Mouse (Mus musculus): ENCODE data around the gene Rlf. TPM values are rescaled to one million over a fixed set of nuclear protein-coding genes. Genes with fewer than 3 reads are reported as not detected.

Gene Rlf
- polyA plus RNA-seq (2016; fragmentation: Nextera tagmentation; extraction: Ambion mirVana) = 28.0 and 30.7 TPM in 2 replicates

- H3K27ac ChIP-seq (replicated peaks) = peak within 1 kb of the TSS; percentile 95
- H3K4me3 ChIP-seq = peak within 1 kb of the TSS; percentile 97
- WGBS = under 1% methylated on average over 48 of the region's 48 CpGs
- no peaks in the 10 kb centered on the region for H3K27me3 ChIP-seq (replicated peaks; ENCODE audit: low read depth, poor library complexity, severe bottlenecking)
- peaks cover 17% of the 10 kb centered on the region for H3K4me1 ChIP-seq
- 0 out of 2 replicates have a peak, but pooled peaks cover 3% of the 10 kb centered on the region for H3K36me3 ChIP-seq (replicated peaks)
- peak; percentile 98 for DNase-seq (ENCODE audit: low spot score)
- no peaks in the 10 kb centered on the region for H3K9me3 ChIP-seq
Measured at GRCm38 (mm10) chr4:121214793-121215304, at the start of gene Rlf. Rlf (minus strand) TSS chr4:121215084.

GRCm38 (mm10) chr4:121241612-121242000, 26.7 kb upstream of the Rlf start:
- no peaks in the 10 kb centered on the region for H3K9me3 ChIP-seq
- H3K27ac ChIP-seq (replicated peaks) = no peak overlapping the region
- no peak for DNase-seq (ENCODE audit: low spot score)
- 94% methylated on average over 1 of the region's 1 CpGs for WGBS
- H3K4me3 ChIP-seq = no peak overlapping the region
- H3K27me3 ChIP-seq (replicated peaks; ENCODE audit: low read depth, poor library complexity, severe bottlenecking) = no peaks in the 10 kb centered on the region
- H3K4me1 ChIP-seq = no peaks in the 10 kb centered on the region
- H3K36me3 ChIP-seq (replicated peaks) = no peaks in the 10 kb centered on the region

- no peaks in the 10 kb centered on the region for H3K9me3 ChIP-seq
- DNase-seq (ENCODE audit: low spot score) = peak; percentile 16
- WGBS = 46% methylated on average over 14 of the region's 14 CpGs
- no peak overlapping the region for H3K27ac ChIP-seq (replicated peaks)
- no peaks in the 10 kb centered on the region for H3K4me1 ChIP-seq
- H3K4me3 ChIP-seq = no peak overlapping the region
- H3K27me3 ChIP-seq (replicated peaks; ENCODE audit: low read depth, poor library complexity, severe bottlenecking) = no peaks in the 10 kb centered on the region
- no peaks in the 10 kb centered on the region for H3K36me3 ChIP-seq (replicated peaks)
Measured at GRCm38 (mm10) chr4:121240637-121241611, 26.0 kb upstream of the Rlf start.

- no peaks in the 10 kb centered on the region for H3K27me3 ChIP-seq (replicated peaks; ENCODE audit: low read depth, poor library complexity, severe bottlenecking)
- H3K27ac ChIP-seq (replicated peaks) = no peak overlapping the region
- H3K9me3 ChIP-seq = no peaks in the 10 kb centered on the region
- H3K4me3 ChIP-seq = no peak overlapping the region
- 71% methylated on average over 4 of the region's 4 CpGs for WGBS
- DNase-seq (ENCODE audit: low spot score) = no peak
- H3K36me3 ChIP-seq (replicated peaks) = no peaks in the 10 kb centered on the region
- no peaks in the 10 kb centered on the region for H3K4me1 ChIP-seq
Measured at GRCm38 (mm10) chr4:121239878-121240277, 25.0 kb upstream of the Rlf start.

- Histone ChIP-seq H3K9me3 (no peaks in the 10 kb centered on the region), H3K4me1 (peaks cover 11% of the 10 kb centered on the region; the same call in 1 of the 2 replicates), H3K36me3 (replicated peaks) (no peaks in the 10 kb centered on the region), H3K27ac (replicated peaks) (no peak overlapping the region), H3K27me3 (replicated peaks; ENCODE audit: low read depth, poor library complexity, severe bottlenecking) (0 out of 2 replicates have a peak, but pooled peaks cover 9% of the 10 kb centered on the region), H3K4me3 (peak overlapping the region; percentile 45)
- 11% methylated on average over 5 of the region's 5 CpGs for WGBS
- DNase-seq (ENCODE audit: low spot score) = peak; percentile 44
Measured at GRCm38 (mm10) chr4:121231772-121232414, 17.0 kb upstream of the Rlf start.

- 6% methylated on average over 16 of the region's 16 CpGs for WGBS
- Histone ChIP-seq H3K27ac (replicated peaks) (peak overlapping the region; percentile 51), H3K9me3 (0 out of 2 replicates have a peak, but pooled peaks cover 1% of the 10 kb centered on the region), H3K36me3 (replicated peaks) (no peaks in the 10 kb centered on the region), H3K4me1 (peaks cover 11% of the 10 kb centered on the region; the same call in 1 of the 2 replicates), H3K4me3 (peak overlapping the region; percentile 45), H3K27me3 (replicated peaks; ENCODE audit: low read depth, poor library complexity, severe bottlenecking) (0 out of 2 replicates have a peak, but pooled peaks cover 9% of the 10 kb centered on the region)
- DNase-seq (ENCODE audit: low spot score) = peak; percentile 28
Measured at GRCm38 (mm10) chr4:121230943-121231614, 16.2 kb upstream of the Rlf start.

- Histone ChIP-seq H3K27me3 (replicated peaks; ENCODE audit: low read depth, poor library complexity, severe bottlenecking) (0 out of 2 replicates have a peak, but pooled peaks cover 9% of the 10 kb centered on the region), H3K36me3 (replicated peaks) (no peaks in the 10 kb centered on the region), H3K4me1 (peaks cover 11% of the 10 kb centered on the region; the same call in 1 of the 2 replicates), H3K4me3 (no peak overlapping the region), H3K9me3 (0 out of 2 replicates have a peak, but pooled peaks cover 7% of the 10 kb centered on the region), H3K27ac (replicated peaks) (no peak overlapping the region)
- WGBS = 66% methylated on average over 1 of the region's 1 CpGs
- DNase-seq (ENCODE audit: low spot score) = no peak
Measured at GRCm38 (mm10) chr4:121227072-121227471, 12.2 kb upstream of the Rlf start.

GRCm38 (mm10) chr4:121225177-121225576, 10.3 kb upstream of the Rlf start:
- H3K36me3 ChIP-seq (replicated peaks) = no peaks in the 10 kb centered on the region
- H3K4me3 ChIP-seq = no peak overlapping the region
- 0 out of 2 replicates have a peak, but pooled peaks cover 7% of the 10 kb centered on the region for H3K9me3 ChIP-seq
- no peaks in the 10 kb centered on the region for H3K27me3 ChIP-seq (replicated peaks; ENCODE audit: low read depth, poor library complexity, severe bottlenecking)
- no peak overlapping the region for H3K27ac ChIP-seq (replicated peaks)
- no peak for DNase-seq (ENCODE audit: low spot score)
- 92% methylated on average over 4 of the region's 4 CpGs for WGBS
- no peaks in the 10 kb centered on the region for H3K4me1 ChIP-seq

GRCm38 (mm10) chr4:121223136-121223535, 8.3 kb upstream of the Rlf start:
- H3K4me1 ChIP-seq = no peaks in the 10 kb centered on the region
- DNase-seq (ENCODE audit: low spot score) = no peak
- no peaks in the 10 kb centered on the region for H3K27me3 ChIP-seq (replicated peaks; ENCODE audit: low read depth, poor library complexity, severe bottlenecking)
- 0 out of 2 replicates have a peak, but pooled peaks cover 7% of the 10 kb centered on the region for H3K9me3 ChIP-seq
- H3K4me3 ChIP-seq = no peak overlapping the region
- H3K27ac ChIP-seq (replicated peaks) = no peak overlapping the region
- no peaks in the 10 kb centered on the region for H3K36me3 ChIP-seq (replicated peaks)
- 67% methylated on average over 1 of the region's 1 CpGs for WGBS

GRCm38 (mm10) chr4:121216216-121216615, 1.3 kb upstream of the Rlf start:
- no peaks in the 10 kb centered on the region for H3K27me3 ChIP-seq (replicated peaks; ENCODE audit: low read depth, poor library complexity, severe bottlenecking)
- 58% methylated on average over 2 of the region's 2 CpGs for WGBS

GRCm38 (mm10) chr4:121215489-121215888, 605 bp upstream of the Rlf start:
- Histone ChIP-seq H3K4me3 (peak overlapping the region; percentile 97), H3K36me3 (replicated peaks) (no peaks in the 10 kb centered on the region), H3K27ac (replicated peaks) (peak overlapping the region; percentile 95), H3K9me3 (no peaks in the 10 kb centered on the region), H3K27me3 (replicated peaks; ENCODE audit: low read depth, poor library complexity, severe bottlenecking) (no peaks in the 10 kb centered on the region), H3K4me1 (peaks cover 17% of the 10 kb centered on the region)
- peak; percentile 16 for DNase-seq (ENCODE audit: low spot score)
- 24% methylated on average over 5 of the region's 5 CpGs for WGBS

More at GRCm38 (mm10) chr4:121216216-121216615, 1.3 kb upstream of the Rlf start:
- no peaks in the 10 kb centered on the region for H3K36me3 ChIP-seq (replicated peaks)
- no peak for DNase-seq (ENCODE audit: low spot score)
- no peak overlapping the region for H3K27ac ChIP-seq (replicated peaks)
- H3K4me3 ChIP-seq = no peak overlapping the region
- no peaks in the 10 kb centered on the region for H3K9me3 ChIP-seq
- H3K4me1 ChIP-seq = peaks cover 17% of the 10 kb centered on the region
